Mouse (Mus musculus) stomach, adult 2 months (tissue): Measurements from ENCODE around the gene Gm3183. TPM values are rescaled to one million over a fixed set of nuclear protein-coding genes. Genes with fewer than 3 reads are reported as not detected.

Experiments
- polyA plus RNA-seq: library from polyadenylated mRNA; depleted of rRNA; stranded (reverse); fragments of >200 nt; gene quantifications from 2 replicates; pipeline ENCODE4 v1.2.3, GENCODE M21; 2012; rRNA removed

The Gm3183 gene
- polyA plus RNA-seq: not detected in 2 replicates

GRCm38 (mm10) chr5:94865136-94865535 lies at the start of gene Gm3183:
Gene Gm3183, plus strand, starts transcription at chr5:94865436.

Other genes with a start within 250 kb of the Gm3183 start
- gene Gm3147, start 249.1 kb upstream of the Gm3183 start, polyA plus RNA-seq: not detected in 2 replicates
- gene Gm6509, start 241.5 kb upstream of the Gm3183 start, polyA plus RNA-seq: not detected in 2 replicates
- gene Gm6205, start 217.1 kb upstream of the Gm3183 start, polyA plus RNA-seq: not detected in 2 replicates
- not detected in 2 replicates for gene Gm6367, start 123.2 kb downstream of the Gm3183 start, polyA plus RNA-seq
- gene Gm7942, start 241.5 kb downstream of the Gm3183 start, polyA plus RNA-seq: not detected in 2 replicates